Mouse (Mus musculus): ENCODE measurements around the gene Large1. TPM values are rescaled to one million over a fixed set of nuclear protein-coding genes. Genes with fewer than 3 reads are reported as not detected.
A peak's percentile ranks its signal among the peaks of the same experiment; 100 is the strongest.
"Not testable (repeated sequence)": the region's sequence is repeated elsewhere in the genome, so short reads cannot be mapped to it uniquely, and the experiment has no call there.

Large1 gene
- total RNA-seq, 2 experiments from 2014 or later, result 25.2 to 33.0 TPM

GRCm38 (mm10) chr8:73018241-73018640 lies 335.1 kb downstream of the Large1 start:
- no peak for DNase-seq (ENCODE audit: low spot score)

GRCm38 (mm10) chr8:73017601-73018000 lies 335.7 kb downstream of the Large1 start:
- no peak for DNase-seq (ENCODE audit: low spot score)

- no peak for DNase-seq (ENCODE audit: low spot score)
Measured at GRCm38 (mm10) chr8:73016303-73016702, 337.0 kb downstream of the Large1 start.

GRCm38 (mm10) chr8:73007489-73007888 lies 345.9 kb downstream of the Large1 start:
- peak; percentile 38 for DNase-seq (ENCODE audit: low spot score)

GRCm38 (mm10) chr8:73003858-73004257 lies 349.5 kb downstream of the Large1 start:
- peak; percentile 9 for DNase-seq (ENCODE audit: low spot score)

- no peak for DNase-seq (ENCODE audit: low spot score)
Measured at GRCm38 (mm10) chr8:72993831-72994230, 359.5 kb downstream of the Large1 start.

- no peak for DNase-seq (ENCODE audit: low spot score)
Measured at GRCm38 (mm10) chr8:72990425-72990824, 362.9 kb downstream of the Large1 start.

- DNase-seq (ENCODE audit: low spot score), result no peak
Measured at GRCm38 (mm10) chr8:72982832-72983231, 370.5 kb downstream of the Large1 start.

- no peak for DNase-seq (ENCODE audit: low spot score)
Measured at GRCm38 (mm10) chr8:72955074-72955473, 398.3 kb downstream of the Large1 start.

GRCm38 (mm10) chr8:72941393-72941792 lies 411.9 kb downstream of the Large1 start:
- not testable (repeated sequence) for DNase-seq (ENCODE audit: low spot score)

- peak; percentile 4 for DNase-seq (ENCODE audit: low spot score)
Measured at GRCm38 (mm10) chr8:72919182-72919902, 434.0 kb downstream of the Large1 start.

GRCm38 (mm10) chr8:72905491-72905890 lies 447.8 kb downstream of the Large1 start:
- DNase-seq (ENCODE audit: low spot score), result no peak

GRCm38 (mm10) chr8:72901591-72901990 lies 451.7 kb downstream of the Large1 start:
- no peak for DNase-seq (ENCODE audit: low spot score)

GRCm38 (mm10) chr8:72899321-72899720 lies 454.0 kb downstream of the Large1 start:
- DNase-seq (ENCODE audit: low spot score), result no peak

GRCm38 (mm10) chr8:72883033-72883432 lies 470.3 kb downstream of the Large1 start:
- no peak for DNase-seq (ENCODE audit: low spot score)

- no peak for DNase-seq (ENCODE audit: low spot score)
Measured at GRCm38 (mm10) chr8:72873411-72873810, 479.9 kb downstream of the Large1 start.

- DNase-seq (ENCODE audit: low spot score), result no peak
Measured at GRCm38 (mm10) chr8:72846881-72847280, 506.5 kb downstream of the Large1 start.

GRCm38 (mm10) chr8:72835863-72836262 lies 517.5 kb downstream of the Large1 start:
- no peak for DNase-seq (ENCODE audit: low spot score)

GRCm38 (mm10) chr8:72833112-72833511 lies 520.2 kb downstream of the Large1 start:
- no peak for DNase-seq (ENCODE audit: low spot score)

- DNase-seq (ENCODE audit: low spot score), result no peak
Measured at GRCm38 (mm10) chr8:72832371-72832770, 521.0 kb downstream of the Large1 start.

- DNase-seq (ENCODE audit: low spot score), result no peak
Measured at GRCm38 (mm10) chr8:72817655-72818349, 535.5 kb downstream of the Large1 start.

GRCm38 (mm10) chr8:72816679-72817078 lies 536.7 kb downstream of the Large1 start:
- no peak for DNase-seq (ENCODE audit: low spot score)

- DNase-seq (ENCODE audit: low spot score), result no peak
Measured at GRCm38 (mm10) chr8:72815681-72816080, 537.7 kb downstream of the Large1 start.

All from gastrocnemius, adult 18-20 months (tissue).